24 mouse cellular contexts compared by ENCODE assay signal in the genomic region with DNA sequence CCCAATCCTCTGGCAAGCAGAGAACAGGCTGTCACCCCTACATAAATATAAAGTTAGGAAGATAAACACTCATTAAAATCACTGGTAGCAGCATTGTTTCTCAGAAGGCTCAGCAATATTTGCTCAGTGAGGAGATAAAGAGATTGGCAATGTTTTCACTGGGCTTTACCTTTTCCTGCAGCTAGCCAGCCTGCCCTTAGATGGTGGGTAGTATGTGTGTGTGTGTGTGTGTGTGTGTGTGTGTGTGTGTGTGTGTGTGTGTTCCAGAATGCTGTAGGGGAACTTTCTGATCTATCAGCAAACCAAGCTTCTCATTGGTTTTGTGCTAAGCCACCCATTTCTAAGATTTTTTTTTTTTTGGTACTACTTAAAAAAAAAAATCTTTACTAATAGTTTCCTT.
"Had no signal": no experiment of that assay in that cellular context is flagged by ENCODE, and none has a peak within 500 bp of the region (broad histone marks: within the 10 kb centered on the region; RNA-seq: fewer than 3 reads in every experiment).

No protein-coding gene starts in this region.

- H3K36me3 ChIP-seq: heart, embryonic 13.5 days; heart, embryonic 15.5 days; hindbrain, embryonic 13.5 days; hindbrain, embryonic 15.5 days; kidney, embryonic 15.5 days; limb, embryonic 13.5 days; limb, embryonic 15.5 days had no signal

- H3K4me1 ChIP-seq: heart, embryonic 13.5 days; heart, embryonic 15.5 days; hindbrain, embryonic 13.5 days; hindbrain, embryonic 15.5 days; kidney, embryonic 15.5 days; limb, embryonic 13.5 days; limb, embryonic 15.5 days had no signal

- H3K4me2 ChIP-seq: heart, embryonic 11.5 days; heart, embryonic 13.5 days; heart, embryonic 15.5 days; hindbrain, embryonic 13.5 days; hindbrain, embryonic 15.5 days; kidney, embryonic 15.5 days; limb, embryonic 13.5 days; limb, embryonic 15.5 days had no signal

- DNase-seq: forebrain, postnatal 0 days; gastrocnemius, postnatal 14 days; gastrocnemius, postnatal 36 days; heart, adult 18-20 months; heart, postnatal 14 days; heart, postnatal 36 days; kidney, adult 11 months; kidney, adult 2 months; kidney, adult 9 months; kidney, postnatal 14 days; kidney, postnatal 36 days; layer of hippocampus, adult 9-11 months; left cerebral cortex, postnatal 4 days had no signal

- H3K4me3 ChIP-seq: heart, embryonic 13.5 days; heart, embryonic 15.5 days; hindbrain, embryonic 13.5 days; hindbrain, embryonic 15.5 days; kidney, embryonic 15.5 days; limb, embryonic 13.5 days; limb, embryonic 15.5 days had no signal

- H3K27me3 ChIP-seq: heart, embryonic 13.5 days; heart, embryonic 15.5 days; hindbrain, embryonic 13.5 days; hindbrain, embryonic 15.5 days; kidney, embryonic 15.5 days; limb, embryonic 13.5 days; limb, embryonic 15.5 days had no signal

- H3K9me3 ChIP-seq: heart, embryonic 13.5 days; heart, embryonic 15.5 days; hindbrain, embryonic 13.5 days; hindbrain, embryonic 15.5 days; kidney, embryonic 15.5 days; limb, embryonic 13.5 days; limb, embryonic 15.5 days had no signal

- H3K27ac ChIP-seq: heart, embryonic 13.5 days; heart, embryonic 15.5 days; hindbrain, embryonic 13.5 days; hindbrain, embryonic 15.5 days; hindbrain, postnatal 0 days; kidney, embryonic 15.5 days; kidney, postnatal 0 days; limb, embryonic 13.5 days; limb, embryonic 15.5 days had no signal

- H3K9ac ChIP-seq: forebrain, postnatal 0 days; heart, embryonic 13.5 days; heart, embryonic 15.5 days; hindbrain, embryonic 13.5 days; hindbrain, embryonic 15.5 days; kidney, embryonic 15.5 days; limb, embryonic 13.5 days; limb, embryonic 15.5 days had no signal

- ATAC-seq: forebrain, postnatal 0 days; hindbrain, postnatal 0 days; intestine, embryonic 16.5 days had no signal
